Mouse (Mus musculus): ENCODE measurements at regions not wholly inside any gene's neighbourhood (a gene's known extent, or its start where the extent isn't known, plus 50 kb on each side); places are given as distances from the start of the nearest gene placed in this dataset.
"Not testable (repeated sequence)": the region's sequence is repeated elsewhere in the genome, so short reads cannot be mapped to it uniquely, and the experiment has no call there.

DNA sequence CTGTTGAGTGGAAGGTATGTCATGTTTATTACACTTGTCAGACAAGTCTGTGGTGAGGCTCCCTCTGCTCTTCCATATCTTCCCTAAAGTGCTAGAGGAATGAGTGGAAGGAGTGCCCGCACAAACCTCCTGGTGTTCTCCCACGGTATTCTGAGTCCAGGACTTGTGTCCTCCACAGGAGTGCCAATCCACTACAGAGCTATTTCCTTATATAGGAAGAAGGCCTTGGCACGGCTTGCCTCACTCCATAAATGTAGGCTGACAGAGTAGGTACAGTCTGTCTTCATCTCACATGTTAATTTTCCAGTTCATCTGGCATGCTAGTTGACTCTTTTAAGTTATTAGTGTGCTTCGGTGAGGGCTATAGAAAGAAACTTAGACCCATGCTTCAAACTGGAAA lies 123.4 kb upstream of the Arhgap20 start:
- Histone ChIP-seq H3K9me3 (replicated peaks) (no peaks in the 10 kb centered on the region), H3K9ac (no peak overlapping the region), H3K27ac (no peak overlapping the region), H3K4me1 (no peaks in the 10 kb centered on the region), H3K4me3 (replicated peaks) (no peak overlapping the region), H3K4me2 (no peak overlapping the region), H3K27me3 (no peaks in the 10 kb centered on the region), H3K36me3 (no peaks in the 10 kb centered on the region)
- no peak for ATAC-seq (replicated peaks; ENCODE audit: low FRiP score)
- 78% methylated on average over 4 of the region's 4 CpGs for WGBS

DNA sequence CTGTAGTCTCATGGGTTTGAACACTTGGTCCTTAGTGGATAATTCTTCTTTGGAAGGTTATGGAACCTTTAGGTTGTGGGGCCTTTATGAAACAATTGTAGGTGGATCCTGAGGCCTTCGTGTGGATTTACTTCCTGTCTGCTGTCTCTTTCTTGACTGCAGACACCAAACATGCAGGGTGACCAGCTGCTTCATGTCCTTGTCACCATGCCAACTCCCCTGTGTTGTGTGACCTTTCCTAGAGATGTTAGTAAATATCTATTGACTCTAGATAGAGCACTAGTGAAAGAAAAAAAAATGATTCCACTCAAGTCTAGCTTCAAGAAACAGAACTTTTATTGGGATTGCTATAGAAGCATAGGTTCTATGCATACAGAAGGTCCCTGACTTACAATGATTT lies 119.7 kb upstream of the Arhgap20 start:
- Histone ChIP-seq H3K27me3 (no peaks in the 10 kb centered on the region), H3K36me3 (no peaks in the 10 kb centered on the region), H3K27ac (no peak overlapping the region), H3K4me3 (replicated peaks) (no peak overlapping the region), H3K4me2 (no peak overlapping the region), H3K9ac (no peak overlapping the region), H3K9me3 (replicated peaks) (no peaks in the 10 kb centered on the region), H3K4me1 (no peaks in the 10 kb centered on the region)
- no peak for ATAC-seq (replicated peaks; ENCODE audit: low FRiP score)
- 36% methylated on average over 1 of the region's 1 CpGs for WGBS

DNA sequence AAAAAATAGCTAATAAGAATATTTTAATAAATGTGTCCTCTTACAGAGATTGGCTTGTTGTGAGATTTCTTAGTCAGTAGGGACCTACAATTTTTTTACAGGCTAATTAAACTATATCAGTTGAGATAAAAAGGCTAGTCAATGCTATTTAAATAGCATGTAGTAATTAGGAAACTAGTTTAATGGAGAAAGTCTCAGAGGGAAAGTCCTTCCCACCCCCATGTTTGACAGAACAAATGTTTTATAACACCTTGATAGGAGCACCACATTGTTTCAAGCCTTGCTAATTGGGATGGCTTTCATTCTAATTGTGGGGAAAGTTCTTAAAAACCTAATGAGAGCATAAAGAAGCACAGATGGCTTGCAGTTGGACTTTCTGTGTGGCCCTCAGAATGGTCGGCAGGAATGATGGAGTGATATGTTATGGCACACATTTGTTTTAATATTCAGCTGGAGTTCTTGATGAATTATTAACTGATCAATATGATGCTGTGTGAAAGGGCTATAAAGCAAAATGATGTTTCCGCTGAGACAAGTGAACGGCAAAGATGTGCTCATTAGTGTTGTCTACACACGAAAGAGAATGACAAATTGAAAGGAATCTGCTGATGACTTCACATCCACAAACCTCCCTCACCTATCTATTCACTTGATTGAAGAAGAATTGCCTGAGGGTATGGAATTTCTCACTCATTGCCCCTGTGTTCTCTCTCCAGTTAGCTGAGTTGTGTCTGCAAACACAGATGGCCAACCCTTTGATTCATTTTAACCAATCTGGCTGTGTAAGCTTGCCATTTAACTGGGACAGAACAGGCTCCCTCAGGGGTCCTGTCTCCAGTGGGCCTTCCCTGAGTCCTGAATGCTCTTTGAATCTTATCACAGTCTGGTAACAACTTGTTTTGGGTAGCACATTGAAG lies 111.5 kb upstream of the Arhgap20 start:
- Histone ChIP-seq H3K36me3 (no peaks in the 10 kb centered on the region), H3K4me3 (replicated peaks) (no peak overlapping the region), H3K4me2 (no peak overlapping the region), H3K4me1 (no peaks in the 10 kb centered on the region), H3K27me3 (no peaks in the 10 kb centered on the region), H3K27ac (no peak overlapping the region), H3K9ac (no peak overlapping the region), H3K9me3 (replicated peaks) (no peaks in the 10 kb centered on the region)
- ATAC-seq (replicated peaks; ENCODE audit: low FRiP score), result no peak
- 69% methylated on average over 4 of the region's 4 CpGs for WGBS

DNA sequence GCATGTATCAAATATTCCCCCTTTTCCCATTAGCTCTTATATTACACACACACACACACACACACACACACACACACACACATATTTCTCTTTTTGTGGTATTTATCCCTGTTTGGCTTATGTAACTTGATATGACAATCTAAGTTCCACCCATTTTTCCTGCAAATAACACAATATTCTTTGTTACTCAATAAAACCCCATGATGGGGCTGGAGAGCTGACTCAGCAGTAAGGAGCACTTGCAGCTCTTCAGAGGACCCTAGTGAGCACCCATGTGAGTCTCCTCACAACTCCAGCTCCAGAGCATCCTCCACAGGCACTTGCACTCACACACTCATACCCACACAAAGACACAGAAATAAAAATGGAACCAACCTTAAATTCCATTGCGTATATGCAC lies 110.5 kb upstream of the Arhgap20 start:
- H3K27me3 ChIP-seq, result no peaks in the 10 kb centered on the region

GRCm38 (mm10) chr9:51657796-51658195 lies 107.3 kb upstream of the Arhgap20 start:
- Histone ChIP-seq H3K9ac (no peak overlapping the region), H3K4me3 (replicated peaks) (no peak overlapping the region), H3K4me2 (no peak overlapping the region), H3K27me3 (no peaks in the 10 kb centered on the region), H3K4me1 (0 out of 2 replicates have a peak, but pooled peaks cover 3% of the 10 kb centered on the region), H3K27ac (no peak overlapping the region), H3K36me3 (no peaks in the 10 kb centered on the region), H3K9me3 (replicated peaks) (no peaks in the 10 kb centered on the region)
- WGBS, result 95% methylated on average over 1 of the region's 1 CpGs
- ATAC-seq (replicated peaks; ENCODE audit: low FRiP score), result no peak

More for the DNA sequence above, 110.5 kb upstream of the Arhgap20 start:
- no peak overlapping the region for H3K4me2 ChIP-seq
- ATAC-seq (replicated peaks; ENCODE audit: low FRiP score), result no peak
- no peaks in the 10 kb centered on the region for H3K36me3 ChIP-seq
- no peak overlapping the region for H3K27ac ChIP-seq
- no peaks in the 10 kb centered on the region for H3K9me3 ChIP-seq (replicated peaks)
- H3K9ac ChIP-seq, result no peak overlapping the region
- no peak overlapping the region for H3K4me3 ChIP-seq (replicated peaks)
- H3K4me1 ChIP-seq, result no peaks in the 10 kb centered on the region
- 92% methylated on average over 1 of the region's 1 CpGs for WGBS

- 62% methylated on average over 7 of the region's 7 CpGs for WGBS
- peak overlapping the region; percentile 41; the same call in 1 of the 2 replicates for H3K27ac ChIP-seq
- H3K27me3 ChIP-seq, result no peaks in the 10 kb centered on the region
Measured at GRCm38 (mm10) chr9:51660908-51661874, 103.9 kb upstream of the Arhgap20 start.

DNA sequence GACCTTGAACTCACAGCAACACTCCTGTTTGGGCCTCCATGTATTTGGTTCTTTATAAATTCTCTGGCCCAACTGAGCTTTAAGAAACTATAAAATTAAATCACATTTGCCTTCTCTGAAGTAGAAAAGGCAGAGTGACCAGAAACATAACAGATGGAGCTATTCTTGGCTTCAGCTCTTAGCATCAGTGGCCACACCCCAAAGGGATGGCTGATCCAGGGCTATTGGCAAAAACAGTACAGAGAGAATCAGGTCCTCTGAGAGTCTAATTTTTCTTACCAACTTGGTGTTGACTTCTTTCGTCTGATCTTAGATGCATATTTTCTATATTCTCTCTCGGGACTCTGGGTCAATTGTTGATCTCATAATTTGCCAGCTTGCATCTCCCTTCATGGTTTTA lies 103.2 kb upstream of the Arhgap20 start:
- ATAC-seq (replicated peaks; ENCODE audit: low FRiP score), result no peak
- H3K27me3 ChIP-seq, result no peaks in the 10 kb centered on the region
- H3K27ac ChIP-seq, result no peak overlapping the region
- H3K9ac ChIP-seq, result no peak overlapping the region
- 0 out of 2 replicates have a peak, but pooled peaks cover 8% of the 10 kb centered on the region for H3K4me1 ChIP-seq
- WGBS, result 81% methylated on average over 2 of the region's 2 CpGs
- no peak overlapping the region for H3K4me2 ChIP-seq
- H3K4me3 ChIP-seq (replicated peaks), result no peak overlapping the region
- H3K36me3 ChIP-seq, result no peaks in the 10 kb centered on the region
- H3K9me3 ChIP-seq (replicated peaks), result no peaks in the 10 kb centered on the region

More at GRCm38 (mm10) chr9:51660908-51661874, 103.9 kb upstream of the Arhgap20 start:
- Histone ChIP-seq H3K4me3 (replicated peaks) (no peak overlapping the region), H3K4me1 (0 out of 2 replicates have a peak, but pooled peaks cover 8% of the 10 kb centered on the region), H3K36me3 (no peaks in the 10 kb centered on the region), H3K9ac (no peak overlapping the region), H3K9me3 (replicated peaks) (no peaks in the 10 kb centered on the region), H3K4me2 (no peak overlapping the region)
- ATAC-seq (replicated peaks; ENCODE audit: low FRiP score), result no peak

- no peak overlapping the region for H3K27ac ChIP-seq
- H3K4me2 ChIP-seq, result no peak overlapping the region
- no peaks in the 10 kb centered on the region for H3K9me3 ChIP-seq (replicated peaks)
- no peak overlapping the region for H3K9ac ChIP-seq
- 0 out of 2 replicates have a peak, but pooled peaks cover 8% of the 10 kb centered on the region for H3K4me1 ChIP-seq
- no peak overlapping the region for H3K4me3 ChIP-seq (replicated peaks)
- no peaks in the 10 kb centered on the region for H3K27me3 ChIP-seq
- 38% methylated on average over 1 of the region's 1 CpGs for WGBS
- no peak for ATAC-seq (replicated peaks; ENCODE audit: low FRiP score)
- H3K36me3 ChIP-seq, result no peaks in the 10 kb centered on the region
Measured at GRCm38 (mm10) chr9:51664353-51664752, 100.8 kb upstream of the Arhgap20 start.

DNA sequence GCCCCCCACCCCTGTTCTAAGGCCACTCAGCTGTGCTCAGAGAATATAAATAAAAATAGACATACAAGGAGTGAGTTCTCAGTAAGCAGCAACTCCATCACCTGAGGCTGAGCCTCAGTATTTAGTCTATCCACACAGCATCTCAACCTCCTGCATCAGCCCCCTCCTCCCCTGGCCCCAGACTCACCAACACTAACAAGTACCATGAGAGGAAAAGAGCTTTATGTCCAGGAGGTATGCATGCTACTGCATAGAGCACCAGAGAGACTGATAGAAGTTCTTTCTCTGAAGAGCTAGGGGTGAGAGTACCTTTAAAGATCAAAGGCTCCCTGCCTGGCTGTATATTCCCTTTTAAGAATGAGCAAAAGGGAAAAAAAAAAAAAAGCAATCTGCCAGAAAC lies 100.3 kb upstream of the Arhgap20 start:
- Histone ChIP-seq H3K4me2 (no peak overlapping the region), H3K27me3 (no peaks in the 10 kb centered on the region)
- no peak for ATAC-seq (replicated peaks; ENCODE audit: low FRiP score)

GRCm38 (mm10) chr9:51668976-51669375 lies 96.2 kb upstream of the Arhgap20 start:
- not testable (repeated sequence) for H3K4me3 ChIP-seq (replicated peaks); ATAC-seq (replicated peaks; ENCODE audit: low FRiP score); H3K27me3 ChIP-seq; H3K36me3 ChIP-seq; H3K9ac ChIP-seq; H3K27ac ChIP-seq; H3K9me3 ChIP-seq (replicated peaks); H3K4me2 ChIP-seq; H3K4me1 ChIP-seq
- WGBS, result 96% methylated on average over 12 of the region's 12 CpGs

More for the DNA sequence above, 100.3 kb upstream of the Arhgap20 start:
- Histone ChIP-seq H3K4me3 (replicated peaks) (no peak overlapping the region), H3K27ac (no peak overlapping the region), H3K9ac (no peak overlapping the region), H3K9me3 (replicated peaks) (no peaks in the 10 kb centered on the region), H3K4me1 (0 out of 2 replicates have a peak, but pooled peaks cover 8% of the 10 kb centered on the region), H3K36me3 (no peaks in the 10 kb centered on the region)

- Histone ChIP-seq H3K9me3 (replicated peaks) (no peaks in the 10 kb centered on the region), H3K36me3 (no peaks in the 10 kb centered on the region), H3K27ac (no peak overlapping the region), H3K9ac (no peak overlapping the region), H3K4me2 (no peak overlapping the region), H3K4me3 (replicated peaks) (no peak overlapping the region), H3K4me1 (no peaks in the 10 kb centered on the region), H3K27me3 (no peaks in the 10 kb centered on the region)
- ATAC-seq (replicated peaks; ENCODE audit: low FRiP score), result no peak
- WGBS, result 85% methylated on average over 2 of the region's 2 CpGs
Measured at GRCm38 (mm10) chr9:51670531-51670930, 94.6 kb upstream of the Arhgap20 start.

- 62% methylated on average over 1 of the region's 1 CpGs for WGBS
- no peak overlapping the region for H3K4me2 ChIP-seq
- H3K4me3 ChIP-seq (replicated peaks), result no peak overlapping the region
- no peak overlapping the region for H3K27ac ChIP-seq
- no peaks in the 10 kb centered on the region for H3K4me1 ChIP-seq
- no peak overlapping the region for H3K9ac ChIP-seq
- ATAC-seq (replicated peaks; ENCODE audit: low FRiP score), result no peak
- H3K9me3 ChIP-seq (replicated peaks), result no peaks in the 10 kb centered on the region
- no peaks in the 10 kb centered on the region for H3K36me3 ChIP-seq
- no peaks in the 10 kb centered on the region for H3K27me3 ChIP-seq
Measured at GRCm38 (mm10) chr9:51686536-51686935, 78.6 kb upstream of the Arhgap20 start.
